Mouse (Mus musculus) urinary bladder, adult 2 months (tissue): ENCODE data around the gene Olfr116. TPM values are rescaled to one million over a fixed set of nuclear protein-coding genes. Genes with fewer than 3 reads are reported as not detected.

Source experiments
- DNase-seq: peaks from one replicate; pipeline ENCODE4 v3.0.0; 2022; ENCODE audit warnings: low spot score
- polyA plus RNA-seq: library from polyadenylated mRNA; depleted of rRNA; stranded (reverse); fragments of >200 nt; gene quantifications from 2 replicates; pipeline ENCODE4 v1.2.3, GENCODE M21; 2012; rRNA removed

The Olfr116 gene
- polyA plus RNA-seq, result not detected in 2 replicates

GRCm38 (mm10) chr17:37627009-37627408 is at the start of gene Olfr116, which contains the start of gene Olfr115:
Olfr116 (minus strand) TSS chr17:37627199.
Olfr115 (minus strand) TSS chr17:37627109.
- DNase-seq, result no peak

GRCm38 (mm10) chr17:37666688-37667087 is 39.7 kb upstream of the Olfr116 start, which contains the start of gene Olfr118:
Olfr118 (plus strand) TSS chr17:37666988.
- no peak for DNase-seq

- DNase-seq, result no peak
These were observed 36.7 kb upstream of the Olfr116 start, which contains the start of gene Olfr117 for GRCm38 (mm10) chr17:37663682-37664081. Olfr117 (minus strand) TSS chr17:37663782.

- DNase-seq, result no peak
These were observed 34.4 kb downstream of the Olfr116 start, which contains the start of gene Olfr114 for GRCm38 (mm10) chr17:37592643-37593042. Olfr114 (minus strand) TSS chr17:37592743.

GRCm38 (mm10) chr17:37577563-37577962 is 49.4 kb downstream of the Olfr116 start, which contains the start of gene Olfr113:
Olfr113 (minus strand) TSS chr17:37577663.
- no peak for DNase-seq

Other genes starting within 250 kb of the Olfr116 start
- gene Olfr105-ps, start 248.2 kb downstream of the Olfr116 start, polyA plus RNA-seq, result not detected in 2 replicates
- gene Olfr106-ps, start 236.8 kb downstream of the Olfr116 start, polyA plus RNA-seq, result not detected in 2 replicates
- gene Olfr107, start 228.0 kb downstream of the Olfr116 start, polyA plus RNA-seq, result not detected in 2 replicates
- gene Olfr108, start 181.7 kb downstream of the Olfr116 start, polyA plus RNA-seq, result not detected in 2 replicates
- gene Olfr109, start 168.3 kb downstream of the Olfr116 start, polyA plus RNA-seq, result not detected in 2 replicates
- gene H2-M2, start 143.6 kb downstream of the Olfr116 start, polyA plus RNA-seq, result 0.35 and 0.47 TPM in 2 replicates
- gene Olfr110, start 134.7 kb downstream of the Olfr116 start, polyA plus RNA-seq, result not detected in 2 replicates
- gene Olfr111, start 119.2 kb downstream of the Olfr116 start, polyA plus RNA-seq, result 0.03 and 0.04 TPM in 2 replicates
- gene Olfr112, start 57.7 kb downstream of the Olfr116 start, polyA plus RNA-seq, result not detected in 2 replicates
- gene Olfr113, start 49.5 kb downstream of the Olfr116 start, polyA plus RNA-seq, result not detected in 2 replicates
- gene Olfr114, start 34.5 kb downstream of the Olfr116 start, polyA plus RNA-seq, result not detected in 2 replicates
- gene Olfr115, start 90 bp downstream of the Olfr116 start, polyA plus RNA-seq, result not detected in 2 replicates
- gene Olfr117, start 36.6 kb upstream of the Olfr116 start, polyA plus RNA-seq, result not detected in 2 replicates
- gene Olfr118, start 39.8 kb upstream of the Olfr116 start, polyA plus RNA-seq, result not detected in 2 replicates
- gene Olfr119, start 69.4 kb upstream of the Olfr116 start, polyA plus RNA-seq, result not detected in 2 replicates
- gene Olfr120, start 94.6 kb upstream of the Olfr116 start, polyA plus RNA-seq, result not detected in 2 replicates
- not detected in 2 replicates for gene Olfr121, start 121.7 kb upstream of the Olfr116 start, polyA plus RNA-seq
- not detected in 2 replicates for gene Olfr122, start 141.4 kb upstream of the Olfr116 start, polyA plus RNA-seq
- gene Olfr123, start 166.3 kb upstream of the Olfr116 start, polyA plus RNA-seq, result not detected in 2 replicates
- not detected in 2 replicates for gene Olfr124, start 172.7 kb upstream of the Olfr116 start, polyA plus RNA-seq
- not detected in 2 replicates for gene Olfr125, start 205.8 kb upstream of the Olfr116 start, polyA plus RNA-seq
- gene Olfr126, start 220.3 kb upstream of the Olfr116 start, polyA plus RNA-seq, result not detected in 2 replicates